17 mouse cellular contexts compared by ENCODE assay signal in genomic region chr3:94379831-94380510, GRCm38 (mm10). TPM values are rescaled to one million over a fixed set of nuclear protein-coding genes. Genes with fewer than 3 reads are reported as not detected.
A peak's percentile ranks its signal among the peaks of the same experiment; 100 is the strongest.
DNase-seq lines count a peak whose midpoint lies in the region; ATAC-seq lines count a peak whose summit lies in the region.
"Had no signal": no experiment of that assay in that cellular context is flagged by ENCODE, and none has a peak within 500 bp of the region (broad histone marks: within the 10 kb centered on the region; RNA-seq: fewer than 3 reads in every experiment).

No protein-coding gene starts in this region.

- H3K27me3 ChIP-seq in intestine, embryonic 16.5 days (replicated peaks; ENCODE audit: control insufficient read depth, insufficient read depth, low read length): no peaks in the 10 kb centered on the region
- H3K27me3 ChIP-seq: hindbrain, embryonic 15.5 days had no signal

- H3K9me3 ChIP-seq in intestine, embryonic 16.5 days (ENCODE audit: control insufficient read depth, low read length): no peaks in the 10 kb centered on the region
- H3K9me3 ChIP-seq: hindbrain, embryonic 15.5 days; midbrain, embryonic 10.5 days had no signal

- no peak overlapping the region for H3K4me3 ChIP-seq in intestine, embryonic 16.5 days (ENCODE audit: low read length)
- H3K4me3 ChIP-seq: hindbrain, embryonic 15.5 days; midbrain, embryonic 10.5 days had no signal

- peak; percentile 69 for ATAC-seq in frontal cortex, adult (ENCODE audit: low TSS enrichment)
- no peak for ATAC-seq in intestine, embryonic 16.5 days

- H3K4me1 ChIP-seq in intestine, embryonic 16.5 days (ENCODE audit: control insufficient read depth, insufficient read depth, low read length): peaks cover 5% of the 10 kb centered on the region; the same call in 1 of the 2 replicates
- H3K4me1 ChIP-seq: hindbrain, embryonic 15.5 days had no signal

- H3K4me2 ChIP-seq in intestine, embryonic 16.5 days (ENCODE audit: low read depth, low read length): no peak overlapping the region
- H3K4me2 ChIP-seq: hindbrain, embryonic 15.5 days had no signal

- H3K36me3 ChIP-seq in intestine, embryonic 16.5 days (ENCODE audit: control insufficient read depth, insufficient read depth, low read length): no peaks in the 10 kb centered on the region
- H3K36me3 ChIP-seq: hindbrain, embryonic 15.5 days; midbrain, embryonic 10.5 days had no signal

- no peak overlapping the region for H3K27ac ChIP-seq in intestine, embryonic 16.5 days (ENCODE audit: low read length)
- H3K27ac ChIP-seq: hindbrain, embryonic 15.5 days; midbrain, embryonic 10.5 days had no signal

- WGBS in intestine, embryonic 16.5 days: 28% methylated on average over 9 of the region's 9 CpGs

- H3K9ac ChIP-seq in intestine, embryonic 16.5 days (ENCODE audit: low read depth, low read length): no peak overlapping the region
- H3K9ac ChIP-seq: hindbrain, embryonic 15.5 days had no signal

- DNase-seq in frontal cortex, postnatal 25 days (ENCODE audit: low spot score in 2 of 2): no peak
- peak; percentile 26 for DNase-seq in right cerebral cortex, postnatal 25 days
- no peak for DNase-seq in right cerebral cortex, postnatal 4 days
- DNase-seq in brain, adult 2 months (ENCODE audit: low read depth, low spot score): peak; percentile 66
- DNase-seq in thymus, postnatal 36 days: peak; percentile 30 to 31
- no peak for DNase-seq in natural killer cell, adult 2 months (ENCODE audit: low spot score in 2 of 2)
- DNase-seq: B cell, adult 2 months; cerebellum, postnatal 10 days; kidney, adult 9 months; lung, postnatal 36 days had no signal

RNA-seq across cellular contexts. Expression of gene Rorc, which starts 7.4 kb away (rescaled TPM):
- 11.8 and 14.6 TPM in 2 replicates for polyA plus RNA-seq in intestine, embryonic 16.5 days (2015; fragmentation: Nextera tagmentation; extraction: Ambion mirVana)

RNA-seq across cellular contexts. Expression of gene C2cd4d, which starts 17.7 kb away (rescaled TPM):
- 0.38 and 0.71 TPM in 2 replicates for polyA plus RNA-seq in intestine, embryonic 16.5 days (2015; fragmentation: Nextera tagmentation; extraction: Ambion mirVana)
- polyA plus RNA-seq: liver, embryonic 16.5 days had no signal

RNA-seq across cellular contexts. Expression of gene Lingo4, which starts 18.3 kb away (rescaled TPM):
- 0.48 and 0.54 TPM in 2 replicates for polyA plus RNA-seq in intestine, embryonic 16.5 days (2015; fragmentation: Nextera tagmentation; extraction: Ambion mirVana)

RNA-seq across cellular contexts. Expression of gene Tdrkh, which starts 33.1 kb away (rescaled TPM):
- polyA plus RNA-seq in intestine, embryonic 16.5 days (2015; fragmentation: Nextera tagmentation; extraction: Ambion mirVana): 9.0 and 10.3 TPM in 2 replicates
- polyA plus RNA-seq: small intestine, adult 2 months had no signal

RNA-seq across cellular contexts. Expression of gene Them5, which starts 38.1 kb away (rescaled TPM):
- 0.42 TPM in 1 of 2 replicates, not detected in the other for polyA plus RNA-seq in intestine, embryonic 16.5 days (2015; fragmentation: Nextera tagmentation; extraction: Ambion mirVana)
- polyA plus RNA-seq: heart, embryonic 14.5 days; liver, embryonic 16.5 days; midbrain, embryonic 10.5 days; small intestine, adult 2 months had no signal

Comparison
In these comparisons a context has a peak if more than half of its experiments do, and no peak if none do; other contexts are left out.
1. DNase-seq: peak in right cerebral cortex, postnatal 25 days (single experiment), brain, adult 2 months (single experiment) and thymus, postnatal 36 days (2 of 2); none in frontal cortex, postnatal 25 days (0 of 2), right cerebral cortex, postnatal 4 days (single experiment) and natural killer cell, adult 2 months (0 of 2).